13 mouse cellular contexts compared by ENCODE assay signal in the genomic region with DNA sequence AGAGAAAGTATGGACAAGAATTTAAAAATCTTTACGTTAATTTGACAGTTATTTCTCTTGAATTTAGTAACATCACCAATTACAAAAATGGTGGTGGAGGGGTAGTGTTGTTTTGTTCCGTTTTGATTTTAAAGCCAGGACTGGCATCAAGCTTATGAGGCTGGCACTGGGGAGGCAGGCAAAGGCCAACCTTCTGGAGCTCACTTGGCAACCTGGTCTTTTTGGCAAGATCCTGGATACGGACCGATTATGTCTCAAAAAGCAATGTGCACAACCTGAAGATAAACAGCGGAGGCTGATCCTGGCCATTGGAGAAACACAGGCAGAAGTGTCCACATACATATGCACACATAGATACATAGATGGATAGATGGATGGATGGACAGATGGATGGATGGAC. TPM values are rescaled to one million over a fixed set of nuclear protein-coding genes. Genes with fewer than 3 reads are reported as not detected.
DNase-seq lines count a peak whose midpoint lies in the region; ATAC-seq and TF ChIP-seq lines count a peak whose summit lies in the region.
"Had no signal": no experiment of that assay in that cellular context is flagged by ENCODE, and none has a peak within 500 bp of the region (broad histone marks: within the 10 kb centered on the region; RNA-seq: fewer than 3 reads in every experiment).

No protein-coding gene starts in this region.

- H3K4me3 ChIP-seq in kidney, embryonic 15.5 days (replicated peaks) = no peak overlapping the region
- H3K4me3 ChIP-seq in limb, embryonic 10.5 days = no peak overlapping the region
- H3K4me3 ChIP-seq in intestine, postnatal 0 days (ENCODE audit: low read depth, low read length) = no peak overlapping the region
- H3K4me3 ChIP-seq: neural tube, embryonic 12.5 days had no signal

- H3K27me3 ChIP-seq in kidney, embryonic 15.5 days = no peaks in the 10 kb centered on the region
- no peaks in the 10 kb centered on the region for H3K27me3 ChIP-seq in limb, embryonic 10.5 days (ENCODE audit: low read depth, poor library complexity, severe bottlenecking)
- no peaks in the 10 kb centered on the region for H3K27me3 ChIP-seq in intestine, postnatal 0 days (replicated peaks; ENCODE audit: control insufficient read depth, insufficient read depth, low read length)
- H3K27me3 ChIP-seq: neural tube, embryonic 12.5 days had no signal

- DNase-seq in adrenal gland, postnatal 14 days = peak; percentile 56
- DNase-seq in adrenal gland, adult 8-10 months = no peak
- DNase-seq in kidney, adult 11 months = peak; percentile 17
- DNase-seq in adipocyte (ENCODE audit: low spot score) = peak; percentile 35
- DNase-seq in cerebellum, postnatal 25 days = peak; percentile 81 to 85
- DNase-seq in limb, embryonic 10.5 days (ENCODE audit: low spot score) = no peak
- DNase-seq: kidney, postnatal 4 days; right cerebral cortex, adult 18-20 months had no signal

- peaks cover 49% of the 10 kb centered on the region for H3K36me3 ChIP-seq in kidney, embryonic 15.5 days
- peaks cover 56% of the 10 kb centered on the region for H3K36me3 ChIP-seq in limb, embryonic 10.5 days
- H3K36me3 ChIP-seq in intestine, postnatal 0 days (ENCODE audit: control insufficient read depth, insufficient read depth) = peaks cover 35% of the 10 kb centered on the region

- no peak for TF ChIP-seq CTCF in intestine, postnatal 0 days (IDR thresholded peaks at IDR 0.05; ENCODE audit: low read depth)

- no peak overlapping the region for H3K4me2 ChIP-seq in kidney, embryonic 15.5 days
- no peak overlapping the region for H3K4me2 ChIP-seq in intestine, postnatal 0 days (replicated peaks; ENCODE audit: low read depth)
- H3K4me2 ChIP-seq: neural tube, embryonic 12.5 days had no signal

- no peak overlapping the region for H3K9ac ChIP-seq in kidney, embryonic 15.5 days
- H3K9ac ChIP-seq in intestine, postnatal 0 days (ENCODE audit: low read depth, low read length) = no peak overlapping the region; the same call in 1 of the 2 replicates
- H3K9ac ChIP-seq: neural tube, embryonic 12.5 days had no signal

- no peak overlapping the region for H3K27ac ChIP-seq in kidney, embryonic 15.5 days
- H3K27ac ChIP-seq in limb, embryonic 10.5 days = no peak overlapping the region
- no peak overlapping the region for H3K27ac ChIP-seq in intestine, postnatal 0 days (ENCODE audit: low read depth, low read length)
- H3K27ac ChIP-seq: neural tube, embryonic 12.5 days had no signal

- WGBS in kidney, embryonic 15.5 days = 98% methylated on average over 5 of the region's 5 CpGs
- WGBS in limb, embryonic 10.5 days = 96% methylated on average over 5 of the region's 5 CpGs
- WGBS in intestine, postnatal 0 days = 89% methylated on average over 5 of the region's 5 CpGs

- H3K4me1 ChIP-seq in kidney, embryonic 15.5 days = peaks cover 35% of the 10 kb centered on the region
- peaks cover 18% of the 10 kb centered on the region for H3K4me1 ChIP-seq in limb, embryonic 10.5 days
- peaks cover 6% of the 10 kb centered on the region; the same call in 1 of the 2 replicates for H3K4me1 ChIP-seq in intestine, postnatal 0 days (replicated peaks; ENCODE audit: control insufficient read depth, insufficient read depth, low read length)

- H3K9me3 ChIP-seq in kidney, embryonic 15.5 days (replicated peaks) = no peaks in the 10 kb centered on the region
- no peaks in the 10 kb centered on the region for H3K9me3 ChIP-seq in limb, embryonic 10.5 days (replicated peaks)
- no peaks in the 10 kb centered on the region for H3K9me3 ChIP-seq in intestine, postnatal 0 days (ENCODE audit: control insufficient read depth)
- H3K9me3 ChIP-seq: neural tube, embryonic 12.5 days had no signal

- ATAC-seq in kidney, embryonic 15.5 days (replicated peaks; ENCODE audit: low FRiP score) = no peak
- ATAC-seq in intestine, postnatal 0 days = no peak

RNA-seq across cellular contexts. Expression of gene Gabpa, which starts 2.0 kb away (rescaled TPM):
- total RNA-seq in adrenal gland, postnatal 14 days (2021) = 55.0 and 59.0 TPM in 2 replicates
- total RNA-seq in adrenal gland, adult 8-10 months (2022) = 10 to 100 TPM; 36.5 to 38.9 (median 37.6) TPM
- 39.4 and 39.5 TPM in 2 replicates for polyA plus RNA-seq in kidney, embryonic 15.5 days (2015; fragmentation: Nextera tagmentation; extraction: Ambion mirVana)
- 35.6 and 39.5 TPM in 2 replicates for polyA plus RNA-seq in limb, embryonic 10.5 days (2016; fragmentation: Nextera tagmentation; extraction: Ambion mirVana)
- polyA plus RNA-seq in intestine, postnatal 0 days (2015; fragmentation: Nextera tagmentation; extraction: Ambion mirVana) = 10.8 and 12.1 TPM in 2 replicates

RNA-seq across cellular contexts. Expression of gene Atp5j, which starts 2.7 kb away (rescaled TPM):
- total RNA-seq in adrenal gland, postnatal 14 days (2021) = 415 and 429 TPM in 2 replicates
- total RNA-seq in adrenal gland, adult 8-10 months (2022) = 100 to 1,000 TPM; 360 to 502 (median 410) TPM
- polyA plus RNA-seq in kidney, embryonic 15.5 days (2015; fragmentation: Nextera tagmentation; extraction: Ambion mirVana) = 1,003 and 1,100 TPM in 2 replicates
- polyA plus RNA-seq in limb, embryonic 10.5 days (2016; fragmentation: Nextera tagmentation; extraction: Ambion mirVana) = 860 and 883 TPM in 2 replicates
- polyA plus RNA-seq in intestine, postnatal 0 days (2015; fragmentation: Nextera tagmentation; extraction: Ambion mirVana) = 1,184 and 1,284 TPM in 2 replicates

RNA-seq across cellular contexts. Expression of gene Jam2, which starts 58.8 kb away (rescaled TPM):
- total RNA-seq in adrenal gland, postnatal 14 days (2021) = 21.2 and 24.2 TPM in 2 replicates
- total RNA-seq in adrenal gland, adult 8-10 months (2022) = 10 to 100 TPM in 3 of 4 experiments, 1 to 10 TPM in 1; 10.0 to 22.1 (median 17.4) TPM
- 4.0 TPM in 2 replicates for polyA plus RNA-seq in kidney, embryonic 15.5 days (2015; fragmentation: Nextera tagmentation; extraction: Ambion mirVana)
- polyA plus RNA-seq in limb, embryonic 10.5 days (2016; fragmentation: Nextera tagmentation; extraction: Ambion mirVana) = 0.89 and 1.4 TPM in 2 replicates
- 5.9 and 6.0 TPM in 2 replicates for polyA plus RNA-seq in intestine, postnatal 0 days (2015; fragmentation: Nextera tagmentation; extraction: Ambion mirVana)
- total RNA-seq: granulocyte monocyte progenitor cell, adult 5-6 weeks; megakaryocyte progenitor cell, adult 5-6 weeks had no signal

Comparison
In these comparisons a context has a peak if more than half of its experiments do, and no peak if none do; other contexts are left out.
1. DNase-seq: peak in adrenal gland, postnatal 14 days (single experiment), kidney, adult 11 months (single experiment), adipocyte (single experiment) and cerebellum, postnatal 25 days (2 of 2); none in adrenal gland, adult 8-10 months (single experiment) and limb, embryonic 10.5 days (single experiment).